Mouse (Mus musculus): ENCODE results near the gene Cyp4f14. TPM values are rescaled to one million over a fixed set of nuclear protein-coding genes. Genes with fewer than 3 reads are reported as not detected.
"Not testable (repeated sequence)": the region's sequence is repeated elsewhere in the genome, so short reads cannot be mapped to it uniquely, and the experiment has no call there.

The Cyp4f14 gene
- total RNA-seq, 2 experiments from 2014 or later = 0.12 to 0.13 TPM

DNA sequence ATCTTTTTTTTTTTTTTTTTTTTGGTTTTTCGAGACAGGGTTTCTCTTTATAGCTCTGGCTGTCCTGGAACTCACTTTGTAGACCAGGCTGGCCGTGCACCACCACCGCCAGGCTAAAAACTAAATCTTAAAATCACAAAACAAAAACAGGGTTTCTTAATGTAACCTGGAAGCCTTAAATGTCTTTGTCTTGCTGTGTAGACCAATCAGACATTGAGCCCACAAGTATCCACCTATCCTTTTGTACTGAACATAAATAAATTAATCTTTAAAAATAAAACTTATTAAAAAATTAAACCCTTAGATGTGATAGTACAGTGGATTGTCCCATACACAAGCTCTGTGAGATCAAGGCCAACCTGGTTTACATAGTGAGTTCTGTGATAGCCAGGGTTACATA, 23.2 kb downstream of the Cyp4f14 start:
- no peak for DNase-seq (ENCODE audit: low spot score in 2 of 2)

DNA sequence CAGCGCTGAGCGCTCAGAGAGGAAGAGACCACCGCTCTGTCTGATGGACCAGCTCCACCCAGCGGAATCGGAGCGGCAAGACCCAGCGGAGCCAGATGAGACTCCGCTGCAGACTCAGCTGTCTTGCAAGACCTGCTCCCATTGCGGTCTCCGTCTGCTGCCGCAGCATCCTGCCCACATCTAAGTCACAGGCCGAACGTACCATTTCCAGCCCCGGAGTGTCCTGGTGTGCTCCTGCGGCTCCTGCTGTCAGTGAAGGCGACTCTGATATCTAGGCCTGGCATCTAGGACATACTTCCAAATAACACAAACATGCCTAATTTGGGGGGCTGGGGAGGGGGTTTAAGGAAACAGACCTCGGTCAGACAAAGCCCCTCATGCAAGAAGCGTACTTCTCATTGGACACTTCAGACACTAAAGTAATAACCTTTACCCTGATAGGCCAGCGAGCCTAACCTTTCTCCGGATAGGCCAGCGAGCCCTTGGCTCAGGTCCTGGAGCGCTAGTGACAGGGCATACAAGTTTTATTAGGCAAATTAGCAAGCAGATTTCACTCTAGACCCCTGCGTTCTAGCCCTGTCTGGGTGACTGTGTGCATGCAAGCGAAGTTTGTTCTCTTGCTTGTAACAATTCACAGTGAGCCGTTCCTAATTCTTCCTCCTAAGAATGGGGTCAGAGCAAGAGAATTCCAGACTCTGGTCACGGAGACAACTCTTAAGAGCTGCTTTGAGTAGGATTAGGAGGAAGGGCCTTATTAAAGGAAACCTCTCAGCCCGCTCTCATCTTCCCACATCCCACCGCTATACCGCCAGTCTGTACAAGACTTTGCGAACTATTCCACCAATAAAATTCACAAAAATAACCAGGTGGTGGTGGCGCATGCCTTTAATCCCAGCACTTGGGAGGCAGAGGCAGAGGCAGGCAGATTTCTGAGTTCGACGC, 25.6 kb downstream of the Cyp4f14 start, which contains the start of gene Zfp870:
Zfp870 (minus strand) TSS at position 404 of the 942 bp plus-strand sequence.
- peak; percentile 67 to 86 for DNase-seq (ENCODE audit: low spot score in 2 of 2)

DNA sequence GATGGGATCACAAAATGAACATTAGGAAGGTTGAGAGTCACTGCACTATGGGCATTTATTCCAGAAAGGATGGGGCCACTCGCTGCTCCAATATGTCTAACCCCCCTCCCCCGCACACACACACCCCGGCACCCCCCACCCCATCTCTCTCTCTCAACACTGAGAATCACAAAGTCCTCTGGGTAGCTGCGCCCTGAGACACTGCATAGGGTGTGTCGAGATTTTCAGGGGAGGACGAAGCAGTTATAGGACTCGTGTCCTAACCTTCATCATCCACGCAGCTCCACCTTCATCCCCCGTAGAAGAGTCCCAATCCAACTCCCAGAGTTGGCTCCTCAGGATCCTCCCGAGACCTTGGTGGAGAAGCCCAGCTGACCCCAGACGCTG, 26.3 kb downstream of the Cyp4f14 start:
- no peak for DNase-seq (ENCODE audit: low spot score in 2 of 2)

DNA sequence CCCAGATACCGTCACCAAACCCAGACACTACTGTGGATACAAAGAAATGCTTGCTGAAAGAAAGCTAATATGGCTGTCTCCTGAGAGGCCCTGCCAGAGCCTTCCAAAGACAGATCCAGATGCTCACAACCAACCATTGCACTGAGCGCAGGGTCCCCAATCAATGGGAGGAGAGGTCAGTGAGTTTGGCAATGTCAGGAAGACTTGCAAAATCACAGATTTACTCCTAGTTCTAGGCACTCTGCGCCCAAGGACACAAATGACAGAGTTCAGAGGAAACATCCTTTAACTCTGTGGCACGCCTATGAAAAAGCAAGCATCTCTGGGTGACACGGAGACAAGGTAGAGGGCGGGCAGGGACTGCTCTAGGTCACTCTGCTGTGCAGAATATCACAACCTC, 27.5 kb downstream of the Cyp4f14 start:
- no peak for DNase-seq (ENCODE audit: low spot score in 2 of 2)

DNA sequence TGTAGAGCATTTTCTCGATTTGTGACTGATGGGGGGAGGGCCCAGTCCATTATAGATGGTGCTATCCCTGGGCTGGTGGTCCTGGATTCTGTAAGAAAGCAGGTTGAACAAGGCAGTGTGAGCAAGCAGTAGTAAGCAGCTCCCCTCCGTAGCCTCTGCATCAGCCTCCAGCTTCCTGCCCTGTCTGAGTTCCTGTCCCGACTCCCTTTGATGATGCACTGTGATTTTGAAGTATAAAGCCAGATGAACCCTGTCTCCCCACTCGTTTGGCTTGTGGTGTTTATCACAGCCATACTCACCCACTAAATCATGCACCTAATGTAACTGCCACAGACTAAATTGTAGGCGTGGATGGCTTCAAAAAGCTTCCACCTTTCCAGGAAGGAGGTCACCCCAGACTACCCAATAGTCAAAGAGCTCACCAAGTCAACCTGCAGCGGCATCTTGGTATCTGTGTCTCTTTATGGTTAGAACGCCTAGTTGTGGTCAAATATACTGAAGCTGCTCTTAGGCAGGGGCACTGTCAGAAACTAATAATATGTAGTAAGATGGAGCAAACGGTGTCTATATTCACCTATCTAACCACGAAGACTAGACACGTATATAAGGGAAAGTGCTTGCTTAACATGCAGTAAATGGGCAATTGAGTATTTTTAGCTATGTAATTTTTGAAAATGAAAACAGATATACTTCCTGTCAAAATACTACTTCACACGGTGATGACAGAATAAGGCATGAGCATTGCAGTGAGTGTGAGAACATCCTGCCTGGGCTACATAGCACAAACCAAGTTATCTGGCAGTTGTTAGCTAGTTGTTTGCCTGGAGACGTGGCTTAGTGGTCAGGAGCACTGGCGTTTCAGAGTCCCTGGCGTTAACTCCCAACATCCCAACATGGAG, 36.6 kb downstream of the Cyp4f14 start:
- no peak for DNase-seq (ENCODE audit: low spot score in 2 of 2)

DNA sequence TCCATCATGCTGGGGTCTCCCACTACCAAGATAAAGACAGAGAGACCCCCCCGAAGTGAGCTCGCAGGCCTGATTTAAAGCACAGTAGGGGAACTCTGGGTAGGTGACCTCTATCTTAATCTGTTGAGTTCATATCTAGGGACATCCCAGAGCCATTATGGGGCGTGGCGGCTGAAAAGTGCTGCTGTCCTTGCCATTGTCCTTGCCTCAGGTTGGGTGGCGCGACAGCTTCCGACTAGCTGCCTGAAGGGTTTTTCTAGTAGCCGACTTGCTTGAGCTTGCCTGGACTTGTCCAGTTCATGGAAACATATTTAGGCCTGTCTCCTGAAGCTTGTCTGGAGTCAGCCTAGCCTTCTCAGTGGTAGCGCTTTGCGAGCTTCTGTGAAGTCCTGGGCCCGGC, 38.4 kb downstream of the Cyp4f14 start:
- no peak for DNase-seq (ENCODE audit: low spot score in 2 of 2)

DNA sequence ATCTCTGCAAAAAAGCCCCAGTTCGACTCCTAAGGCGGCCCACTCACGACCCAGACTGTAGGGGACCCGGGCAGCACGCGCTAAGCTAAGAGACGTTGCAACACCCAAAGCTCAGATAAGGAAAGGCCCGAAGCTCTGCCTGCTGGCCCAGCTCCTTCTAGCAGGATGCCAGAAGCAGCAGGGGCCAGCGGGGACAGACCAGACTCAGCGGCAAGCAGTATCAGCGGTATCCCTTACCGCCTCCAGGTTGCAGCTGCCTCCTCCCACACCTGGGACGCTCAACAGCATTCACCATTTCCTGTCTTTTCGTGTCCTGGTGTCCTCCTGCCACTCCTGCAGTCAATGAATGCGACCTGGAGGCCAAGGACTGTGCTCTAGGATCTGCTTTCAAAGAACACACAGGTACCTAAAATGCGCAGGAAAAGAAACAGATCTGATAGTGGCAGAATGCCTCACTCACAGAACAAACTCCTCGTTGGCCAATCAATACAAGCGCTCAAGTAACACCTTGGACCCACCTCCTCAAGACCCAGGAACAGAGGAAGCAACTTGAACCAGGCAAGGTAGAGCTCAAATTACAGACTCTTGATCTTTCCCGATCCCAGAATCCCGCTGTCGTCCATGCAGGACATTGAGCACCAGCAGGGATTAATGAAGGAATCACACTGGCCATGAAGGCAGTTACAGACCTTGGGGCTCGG, 39.5 kb downstream of the Cyp4f14 start:
- no peak for DNase-seq (ENCODE audit: low spot score in 2 of 2)

DNA sequence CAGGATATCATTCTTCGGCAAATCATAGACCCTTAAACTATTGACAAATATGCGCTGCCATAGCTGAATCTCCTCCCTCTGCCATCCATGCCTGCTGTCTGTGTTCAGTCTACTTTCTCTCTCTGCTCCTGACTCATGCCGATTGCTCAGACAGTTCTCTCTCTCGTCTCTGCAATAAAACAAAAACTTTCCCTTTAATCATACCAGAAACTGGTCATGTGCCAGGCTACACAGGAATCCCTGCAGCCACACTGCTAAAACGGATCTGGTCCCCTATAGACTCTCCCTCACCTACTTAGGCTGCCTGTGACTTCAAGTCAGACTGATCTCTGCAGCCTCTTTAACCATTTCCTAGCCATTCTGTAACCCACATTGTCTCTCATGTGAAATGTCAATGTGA, 44.4 kb downstream of the Cyp4f14 start:
- DNase-seq (ENCODE audit: low spot score in 2 of 2) = no peak

DNA sequence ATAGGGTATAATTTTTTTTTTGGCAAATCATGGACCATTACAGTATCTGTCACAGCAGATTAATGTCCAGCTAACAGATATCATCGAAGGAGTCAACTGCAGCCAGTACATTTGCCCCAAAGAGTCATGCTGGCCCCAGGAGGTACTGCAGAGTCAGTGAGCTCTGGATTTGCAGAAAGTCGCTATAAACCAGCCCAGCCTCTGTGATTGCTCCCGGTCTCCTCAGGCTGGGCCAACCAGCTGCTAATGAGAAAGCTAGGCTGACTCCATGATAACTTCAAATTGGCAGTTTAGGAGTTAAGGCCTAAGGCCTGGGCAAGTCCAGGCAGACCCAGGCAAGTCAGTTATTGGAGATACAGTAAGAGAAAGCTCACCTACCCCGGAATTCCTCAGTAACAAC, 45.1 kb downstream of the Cyp4f14 start:
- DNase-seq (ENCODE audit: low spot score in 2 of 2) = no peak

DNA sequence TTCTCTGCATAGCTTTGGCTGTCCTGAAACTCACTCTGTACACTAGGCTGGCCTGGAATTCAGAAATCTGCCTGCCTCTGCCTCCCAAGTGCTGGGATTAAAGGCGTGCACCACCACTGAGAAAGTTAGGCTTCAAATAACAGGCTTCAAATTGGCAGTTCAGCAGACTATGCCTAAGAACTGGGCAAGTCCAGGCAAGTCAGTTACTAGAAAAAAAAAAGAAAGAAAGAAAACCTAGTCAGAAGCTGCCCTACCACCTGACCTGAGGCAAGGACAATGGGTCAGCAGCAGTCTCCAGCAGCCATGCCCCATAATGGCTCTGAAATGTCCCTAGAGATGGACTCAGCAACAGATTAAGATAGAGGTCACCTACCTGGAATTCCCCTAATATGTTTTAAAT, 45.7 kb downstream of the Cyp4f14 start:
- no peak for DNase-seq (ENCODE audit: low spot score in 2 of 2)

DNA sequence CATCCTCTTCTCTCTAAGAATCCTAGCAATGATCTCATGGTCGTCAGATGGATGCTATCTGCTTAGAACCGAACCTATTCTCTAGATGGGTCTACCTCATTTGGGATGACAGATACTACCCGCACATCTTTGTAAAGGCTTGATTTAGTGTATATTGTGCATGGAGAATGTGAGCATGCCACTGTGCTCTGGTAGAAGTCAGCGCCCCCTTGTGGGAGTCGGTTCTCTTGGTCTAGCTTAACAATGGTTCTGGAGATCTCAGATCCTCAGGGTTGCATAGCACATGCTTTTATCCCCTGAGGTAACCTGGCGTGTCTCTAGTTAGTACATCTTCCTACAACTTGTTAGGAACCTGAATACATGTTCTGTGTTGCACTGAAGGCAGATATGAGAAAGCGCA, 49.9 kb downstream of the Cyp4f14 start:
- DNase-seq (ENCODE audit: low spot score in 2 of 2) = not testable (repeated sequence)

DNA sequence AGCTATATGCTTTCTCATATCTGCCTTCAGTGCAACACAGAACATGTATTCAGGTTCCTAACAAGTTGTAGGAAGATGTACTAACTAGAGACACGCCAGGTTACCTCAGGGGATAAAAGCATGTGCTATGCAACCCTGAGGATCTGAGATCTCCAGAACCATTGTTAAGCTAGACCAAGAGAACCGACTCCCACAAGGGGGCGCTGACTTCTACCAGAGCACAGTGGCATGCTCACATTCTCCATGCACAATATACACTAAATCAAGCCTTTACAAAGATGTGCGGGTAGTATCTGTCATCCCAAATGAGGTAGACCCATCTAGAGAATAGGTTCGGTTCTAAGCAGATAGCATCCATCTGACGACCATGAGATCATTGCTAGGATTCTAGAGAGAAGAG, 60.4 kb downstream of the Cyp4f14 start:
- not testable (repeated sequence) for DNase-seq (ENCODE audit: low spot score in 2 of 2)

Other genes starting within 250 kb of the Cyp4f14 start
- not detected for gene Cyp4f15, start 231.7 kb downstream of the Cyp4f14 start, total RNA-seq (2021)
- 10 to 100 TPM; 42.7 to 43.1 TPM for gene Zfp871, start 129.1 kb downstream of the Cyp4f14 start, total RNA-seq (2021)
- 1 to 10 TPM in 1 of 2 experiments, under 1 TPM in 1; 0.73 to 1.2 TPM for gene Zfp811, start 107.4 kb downstream of the Cyp4f14 start, total RNA-seq (2021)
- gene Zfp799, start 87.1 kb downstream of the Cyp4f14 start, total RNA-seq (2021) = 10 to 100 TPM in 1 of 2 experiments, 1 to 10 TPM in 1; 8.7 to 10.7 TPM
- 10 to 100 TPM in 1 of 2 experiments, 1 to 10 TPM in 1; 7.4 to 10.4 TPM for gene Zfp870, start 25.7 kb downstream of the Cyp4f14 start, total RNA-seq (2021)
- 10 to 100 TPM; 12.7 to 13.9 TPM for gene Cyp4f13, start 30.1 kb upstream of the Cyp4f14 start, total RNA-seq (2021)
- 1 to 10 TPM; 3.3 to 4.7 TPM for gene Zfp472, start 48.5 kb upstream of the Cyp4f14 start, total RNA-seq (2021)
- gene Zfp952, start 75.8 kb upstream of the Cyp4f14 start, total RNA-seq (2021) = 1 to 10 TPM; 6.7 to 8.1 TPM
- gene Zfp763, start 116.1 kb upstream of the Cyp4f14 start, total RNA-seq (2021) = 1 to 10 TPM; 5.5 to 6.1 TPM
- gene 4921501E09Rik, start 150.7 kb upstream of the Cyp4f14 start, total RNA-seq (2021) = not detected
- 1 to 10 TPM; 4.6 to 5.6 TPM for gene Zfp563, start 172.0 kb upstream of the Cyp4f14 start, total RNA-seq (2021)
- gene Morc2b, start 222.3 kb upstream of the Cyp4f14 start, total RNA-seq (2021) = under 1 TPM in 1 of 2 experiments, not detected in 1; 0.07 TPM

All from gastrocnemius, postnatal 4 days (tissue).